Mouse (Mus musculus) heart, adult 8-10 months (tissue): Measurements from ENCODE around the gene Atxn7l3. TPM values are rescaled to one million over a fixed set of nuclear protein-coding genes. Genes with fewer than 3 reads are reported as not detected.

ENCODE experiments used
- DNase-seq: peaks from one replicate; pipeline ENCODE4 v3.0.0; 2022; ENCODE audit warnings: low spot score
- total RNA-seq, 4 experiments: library from RNA; stranded (reverse); gene quantifications; 2 replicates each; pipeline ENCODE4 v1.2.4; 2022

Gene Atxn7l3
- total RNA-seq, 4 experiments from 2014 or later, result 17.7 to 21.1 (median 20.1) TPM

DNA sequence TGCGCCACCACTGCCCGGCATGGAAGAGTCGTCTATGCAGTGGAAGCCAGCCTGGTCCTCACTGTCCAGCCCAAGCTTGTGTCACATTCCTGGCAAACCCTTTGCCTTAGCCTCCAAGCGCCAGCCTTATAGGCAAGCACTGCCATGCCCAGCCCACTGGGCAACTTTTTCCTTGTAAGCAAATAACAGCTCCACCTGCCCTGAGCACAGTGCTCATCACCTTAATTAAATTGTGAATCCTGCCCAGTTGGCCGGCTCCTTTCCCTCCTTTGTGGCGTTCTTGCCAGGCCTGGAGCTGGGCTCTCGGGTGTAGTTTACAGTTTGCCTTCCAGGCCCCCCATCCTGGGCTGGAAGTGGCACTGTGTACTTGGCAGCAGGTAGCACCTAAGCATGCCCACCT, 33.2 kb downstream of the Atxn7l3 start:
- no peak for DNase-seq

DNA sequence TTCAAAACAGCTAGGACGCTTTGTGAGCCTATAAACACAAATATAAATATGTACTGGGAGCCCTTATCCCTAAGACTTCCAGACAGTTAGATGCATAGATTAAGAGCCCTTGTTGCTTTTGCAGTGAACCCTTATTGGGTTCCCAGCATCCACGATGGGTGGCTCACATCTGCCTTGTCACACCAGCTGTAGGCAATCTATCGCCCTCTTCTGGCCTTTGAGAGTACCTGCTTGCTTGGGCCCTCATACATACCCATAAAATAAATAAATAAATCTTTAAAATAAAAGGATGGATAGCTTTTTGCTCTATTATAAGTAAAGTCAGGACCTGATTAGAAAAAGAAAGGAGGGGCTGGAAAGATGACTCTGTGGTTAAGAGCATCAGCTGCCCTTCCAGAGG, 37.9 kb downstream of the Atxn7l3 start:
- DNase-seq, result no peak

DNA sequence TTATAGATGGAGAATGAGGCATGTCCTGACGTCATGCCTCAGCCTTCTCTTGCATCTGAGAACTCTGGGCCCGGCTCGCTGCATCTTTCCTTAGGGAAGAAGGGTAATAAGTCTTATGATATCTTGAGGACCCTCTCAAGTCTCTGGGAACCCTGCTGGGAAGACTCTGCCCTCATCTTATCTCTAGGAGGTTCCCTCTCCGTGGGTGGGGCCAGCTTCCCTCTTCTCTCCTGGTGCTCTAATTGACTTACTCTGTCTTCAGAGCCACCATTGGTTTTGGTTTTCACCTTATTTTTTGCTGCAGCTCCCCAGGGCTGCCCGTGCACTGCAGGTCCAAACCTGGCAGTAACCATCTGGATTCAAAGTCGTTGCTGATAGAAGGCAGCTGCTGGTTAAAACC, 38.3 kb downstream of the Atxn7l3 start:
- no peak for DNase-seq

DNA sequence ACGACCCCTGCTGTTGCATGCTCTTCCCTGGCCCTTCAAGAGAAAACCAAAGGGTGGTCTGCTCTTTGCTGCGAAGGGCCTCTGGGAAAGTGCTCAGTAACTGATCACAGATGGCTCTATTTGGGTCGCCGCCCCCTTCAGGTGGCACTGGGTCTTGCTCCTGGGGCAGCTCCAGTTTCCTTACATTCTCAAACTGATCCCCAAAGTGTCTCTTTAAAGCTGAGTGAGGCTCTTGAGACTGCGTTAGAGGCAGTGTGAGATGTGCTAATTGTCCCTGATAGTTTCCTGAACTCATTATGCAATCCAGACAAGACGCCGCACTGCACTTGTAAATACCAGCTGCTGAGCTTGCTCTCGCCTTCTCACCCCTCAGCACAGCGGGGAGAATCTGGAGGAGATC, 38.9 kb downstream of the Atxn7l3 start:
- no peak for DNase-seq

DNA sequence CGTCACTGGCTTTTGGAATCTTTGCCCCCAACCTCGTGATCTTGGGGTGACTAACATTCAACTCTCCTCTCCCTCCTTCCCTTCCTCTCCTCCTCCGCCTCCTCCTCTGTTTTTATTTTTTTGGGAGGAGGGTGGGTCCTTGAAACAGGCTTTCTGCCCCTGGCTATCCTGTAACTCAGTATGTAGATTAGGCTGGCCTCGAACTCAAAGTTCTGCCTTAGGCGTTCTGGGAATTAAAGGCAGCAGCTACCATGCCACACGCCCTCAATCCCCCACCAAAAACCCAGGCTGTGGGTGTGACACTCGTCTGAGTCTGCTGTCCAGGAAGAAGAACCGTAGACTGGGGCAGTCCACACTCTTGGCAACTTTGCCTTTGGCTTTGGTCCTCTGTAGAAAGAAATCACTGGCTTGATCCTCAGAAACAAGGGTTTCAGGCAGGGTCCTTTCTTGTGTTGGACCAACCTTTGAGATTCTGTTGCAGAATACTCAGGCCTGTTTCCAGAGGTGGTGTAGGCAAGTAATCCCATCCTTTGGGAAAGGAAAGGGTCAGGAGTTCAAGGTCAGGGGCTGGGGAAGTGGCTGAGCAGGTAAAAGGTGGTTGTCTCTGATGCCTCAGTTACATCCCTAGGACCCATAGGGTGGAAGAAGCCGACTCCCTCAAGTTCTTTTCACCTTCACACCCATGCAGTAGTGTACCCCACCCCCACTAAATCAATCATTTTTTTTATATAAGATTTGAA, 46.9 kb downstream of the Atxn7l3 start:
- no peak for DNase-seq

DNA sequence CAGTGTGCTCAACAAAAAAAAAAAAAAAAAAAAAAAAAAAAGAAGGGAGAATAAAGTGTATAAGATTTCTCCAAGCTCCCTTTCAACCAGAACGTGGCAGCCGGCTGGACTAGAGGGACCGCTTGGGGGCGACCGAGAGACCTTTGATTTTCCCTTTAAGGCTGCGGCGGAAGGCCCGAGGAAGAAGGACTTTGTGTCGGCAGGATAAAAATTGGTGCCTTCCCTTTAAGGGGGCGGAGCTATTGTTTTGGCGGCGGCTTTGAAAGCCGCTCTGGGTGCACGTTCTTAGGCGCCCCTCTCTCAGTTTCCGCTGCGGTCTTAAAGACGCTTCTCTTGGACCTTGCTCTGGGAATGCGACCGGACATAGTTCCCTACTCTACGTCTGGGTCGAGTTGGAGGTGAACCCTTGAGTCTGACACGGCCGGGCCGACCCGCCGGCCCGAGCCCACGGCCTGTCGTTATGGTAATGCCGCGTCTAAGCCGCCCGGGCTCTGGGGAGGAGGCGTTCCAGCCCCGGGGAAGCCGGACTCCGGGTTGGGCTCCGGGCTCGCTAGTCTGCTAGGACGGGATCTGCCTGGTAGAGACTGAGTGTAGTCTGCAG, 47.7 kb downstream of the Atxn7l3 start, which contains the start of gene BC030867:
Gene BC030867 (plus strand): TSS at position 253 of the 601 bp plus-strand sequence.
- peak; percentile 94 for DNase-seq

DNA sequence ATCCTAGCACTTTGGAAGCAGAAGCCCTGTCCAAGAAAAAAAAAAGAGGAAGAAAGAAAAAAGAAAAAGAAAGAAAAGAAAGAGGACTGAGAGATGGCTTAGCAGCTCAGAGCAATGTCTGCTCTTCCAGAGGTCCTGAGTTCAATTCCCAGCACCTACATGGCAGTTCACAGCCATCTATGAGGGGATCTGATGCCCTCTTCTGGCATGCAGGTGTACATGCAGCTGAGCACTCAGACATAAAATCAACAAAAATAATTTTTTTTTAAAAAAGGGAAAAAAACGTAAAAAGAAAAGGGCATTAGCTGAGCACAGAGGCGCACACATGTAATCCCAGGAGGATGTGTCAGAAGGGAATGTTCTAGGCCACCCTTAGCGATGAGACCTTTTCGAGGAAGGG, 49.6 kb downstream of the Atxn7l3 start:
- DNase-seq, result no peak

DNA sequence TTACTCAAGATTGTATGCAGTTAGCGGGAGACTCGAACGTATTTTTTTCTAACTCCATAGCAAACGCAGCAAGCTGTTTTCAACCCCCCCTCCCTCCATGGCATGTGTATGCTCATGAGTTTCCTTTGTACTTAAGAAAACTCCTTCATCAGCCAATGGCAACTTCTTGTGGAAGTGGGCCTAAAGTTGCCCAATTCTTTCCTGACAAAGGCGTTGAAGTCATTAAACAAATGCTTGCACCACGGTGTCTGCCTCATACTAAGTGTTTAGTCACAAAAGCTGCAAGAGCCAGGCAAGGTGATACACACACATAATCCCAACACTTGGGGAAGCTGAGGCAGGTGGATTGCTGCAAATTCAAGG, 50.2 kb downstream of the Atxn7l3 start:
- DNase-seq, result no peak

DNA sequence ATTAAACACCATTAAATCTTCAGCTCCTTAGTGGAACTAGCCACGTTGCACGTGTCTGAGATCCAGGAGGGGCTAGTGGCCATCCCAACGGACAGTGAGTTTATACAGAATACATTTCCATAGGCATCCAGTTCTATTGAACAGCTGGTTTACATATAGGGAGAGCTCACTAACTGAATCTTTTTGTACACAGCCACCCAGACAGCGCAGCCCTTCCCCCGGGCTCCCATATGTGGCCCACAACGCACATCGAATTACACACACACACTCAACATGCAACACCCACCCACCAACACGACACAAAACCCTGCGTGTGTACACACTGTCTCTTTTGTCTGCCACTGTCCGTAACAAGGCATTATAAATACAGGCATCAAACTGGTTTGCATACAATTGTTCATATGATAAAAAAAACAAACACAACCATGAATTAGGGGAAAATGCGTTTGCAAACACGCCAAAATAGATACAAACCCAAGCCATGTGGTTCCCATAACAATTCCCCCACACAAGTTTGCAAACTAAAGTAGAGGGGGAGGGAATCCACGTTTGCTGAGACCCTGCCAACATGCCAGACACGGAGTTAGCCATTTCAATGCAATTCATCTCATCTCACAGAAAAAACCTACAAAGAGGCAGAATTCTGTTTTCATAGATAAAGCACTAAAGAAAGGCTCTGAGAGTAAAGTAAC, 50.7 kb downstream of the Atxn7l3 start:
- DNase-seq, result no peak

DNA sequence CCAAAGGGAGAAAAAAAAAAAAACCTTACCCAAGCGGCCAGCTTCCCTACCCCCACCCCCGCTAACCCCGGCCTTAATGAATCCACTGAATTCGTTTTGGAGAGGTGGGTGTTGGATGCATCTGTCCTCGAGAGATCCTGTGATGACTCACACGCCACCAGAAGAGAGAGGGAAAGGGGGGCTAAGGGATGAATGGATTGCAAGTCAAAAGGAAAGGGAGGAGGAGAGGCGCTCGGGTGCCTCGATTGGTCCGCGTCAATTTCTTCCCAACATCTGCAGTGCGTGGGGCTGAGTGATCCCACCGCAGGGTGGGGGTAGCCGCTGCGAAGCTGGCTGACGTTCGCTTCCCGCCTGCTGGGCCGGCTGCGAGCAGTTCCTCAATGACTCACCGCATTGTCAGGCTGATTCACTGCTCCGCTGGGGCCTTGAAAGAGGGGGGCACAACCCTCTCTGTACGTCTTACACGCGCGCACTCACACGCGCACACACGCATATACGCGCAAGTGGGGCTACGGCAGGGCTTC, 51.4 kb downstream of the Atxn7l3 start:
- peak; percentile 55 for DNase-seq

DNA sequence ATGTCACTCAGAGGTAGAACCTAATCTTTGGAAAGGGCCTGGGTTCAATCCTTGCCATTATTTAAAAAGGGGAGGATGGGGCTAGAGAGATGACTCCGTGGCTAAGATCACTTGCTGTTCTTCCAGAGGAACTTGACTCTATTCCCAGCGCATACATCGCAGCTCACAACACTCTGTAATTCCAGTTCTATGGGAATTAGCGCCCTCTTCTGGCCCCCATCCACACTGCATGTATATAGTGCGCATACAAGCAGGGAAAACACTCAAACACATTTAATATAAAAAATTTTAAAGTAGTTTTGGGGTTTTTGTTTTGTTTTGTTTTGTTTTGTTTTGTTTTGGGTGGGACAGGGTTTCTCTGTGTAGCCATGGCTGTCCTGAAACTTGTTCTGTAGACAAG, 54.6 kb downstream of the Atxn7l3 start:
- DNase-seq, result no peak

DNA sequence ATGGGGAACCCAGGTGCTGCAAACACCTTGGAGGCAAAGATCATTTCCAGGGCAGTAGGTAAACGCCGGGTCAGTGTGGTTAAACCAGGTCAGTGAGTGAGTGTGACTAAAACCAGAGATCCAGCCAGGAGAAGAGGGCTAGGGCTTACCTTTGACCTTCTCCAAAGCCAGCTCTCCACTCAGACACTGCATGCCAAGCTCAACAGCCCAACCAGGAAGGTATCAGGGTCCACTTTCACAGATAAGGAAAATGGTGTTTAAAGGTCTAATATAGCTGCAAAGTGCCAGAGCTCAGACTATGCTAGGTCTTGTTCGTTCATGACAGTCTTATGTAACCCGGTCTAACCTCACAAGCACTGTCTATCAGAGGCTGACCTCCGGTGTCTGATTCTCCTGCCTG, 55.2 kb downstream of the Atxn7l3 start:
- no peak for DNase-seq

DNA sequence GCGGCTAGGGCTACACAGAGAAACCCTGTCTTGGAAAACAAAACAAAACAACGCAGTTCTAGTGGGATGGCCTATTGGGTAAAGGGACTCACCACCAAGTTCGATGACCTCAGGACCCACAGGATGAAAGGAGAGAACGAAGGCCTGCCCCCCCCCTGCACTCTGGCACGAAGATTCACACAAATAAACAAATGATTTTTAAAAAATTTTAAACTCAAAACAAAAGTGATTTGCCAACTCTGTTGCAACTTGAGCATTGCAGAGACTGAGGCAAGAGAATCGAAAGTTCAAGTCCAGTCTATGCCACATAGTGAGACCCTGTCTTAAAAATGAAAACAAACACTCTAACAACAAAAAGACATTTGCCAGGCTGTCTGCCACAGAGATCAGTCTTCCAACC, 55.8 kb downstream of the Atxn7l3 start:
- no peak for DNase-seq

Other genes with a start within 250 kb of the Atxn7l3 start
- gene Mpp2, start 208.1 kb downstream of the Atxn7l3 start, total RNA-seq, result 1 to 10 TPM; 2.6 to 4.7 (median 4.3) TPM
- not detected for gene Ppy, start 195.3 kb downstream of the Atxn7l3 start, total RNA-seq
- not detected for gene Pyy, start 188.8 kb downstream of the Atxn7l3 start, total RNA-seq
- under 1 TPM; 0.14 to 0.30 (median 0.22) TPM for gene Nags, start 151.1 kb downstream of the Atxn7l3 start, total RNA-seq
- gene Tmem101, start 140.2 kb downstream of the Atxn7l3 start, total RNA-seq, result 10 to 100 TPM; 12.7 to 15.5 (median 14.9) TPM
- 10 to 100 TPM; 45.4 to 51.9 (median 48.8) TPM for gene Lsm12, start 111.3 kb downstream of the Atxn7l3 start, total RNA-seq
- 10 to 100 TPM; 52.2 to 60.3 (median 58.6) TPM for gene G6pc3, start 107.0 kb downstream of the Atxn7l3 start, total RNA-seq
- 100 to 1,000 TPM; 114 to 136 (median 121) TPM for gene Hdac5, start 66.5 kb downstream of the Atxn7l3 start, total RNA-seq
- gene BC030867, start 47.7 kb downstream of the Atxn7l3 start, total RNA-seq, result under 1 TPM; 0.12 to 0.23 (median 0.18) TPM
- 1 to 10 TPM; 1.3 to 1.6 (median 1.5) TPM for gene Asb16, start 27.9 kb downstream of the Atxn7l3 start, total RNA-seq
- gene Tmub2, start 11.7 kb downstream of the Atxn7l3 start, total RNA-seq, result 10 to 100 TPM; 27.0 to 28.1 (median 27.6) TPM
- 10 to 100 TPM; 48.6 to 59.7 (median 52.1) TPM for gene Ubtf, start 23.1 kb upstream of the Atxn7l3 start, total RNA-seq
- 1 to 10 TPM in 2 of 4 experiments, under 1 TPM in 2; 0.19 to 4.5 (median 1.5) TPM for gene Slc4a1, start 69.6 kb upstream of the Atxn7l3 start, total RNA-seq
- gene Rundc3a, start 96.8 kb upstream of the Atxn7l3 start, total RNA-seq, result under 1 TPM in 1 of 4 experiments, not detected in 3; 0.16 TPM
- gene Slc25a39, start 111.3 kb upstream of the Atxn7l3 start, total RNA-seq, result 100 to 1,000 TPM; 174 to 204 (median 197) TPM
- 10 to 100 TPM; 76.5 to 84.8 (median 79.6) TPM for gene Grn, start 133.7 kb upstream of the Atxn7l3 start, total RNA-seq
- 1 to 10 TPM; 2.5 to 5.4 (median 3.6) TPM for gene Fam171a2, start 151.1 kb upstream of the Atxn7l3 start, total RNA-seq
- 1 to 10 TPM; 3.4 to 7.2 (median 4.4) TPM for gene Itga2b, start 173.5 kb upstream of the Atxn7l3 start, total RNA-seq